Mouse (Mus musculus): Measurements from ENCODE around the gene Gm10318. TPM values are rescaled to one million over a fixed set of nuclear protein-coding genes. Genes with fewer than 3 reads are reported as not detected.

The Gm10318 gene
- total RNA-seq, 1 experiment, result not detected

DNA sequence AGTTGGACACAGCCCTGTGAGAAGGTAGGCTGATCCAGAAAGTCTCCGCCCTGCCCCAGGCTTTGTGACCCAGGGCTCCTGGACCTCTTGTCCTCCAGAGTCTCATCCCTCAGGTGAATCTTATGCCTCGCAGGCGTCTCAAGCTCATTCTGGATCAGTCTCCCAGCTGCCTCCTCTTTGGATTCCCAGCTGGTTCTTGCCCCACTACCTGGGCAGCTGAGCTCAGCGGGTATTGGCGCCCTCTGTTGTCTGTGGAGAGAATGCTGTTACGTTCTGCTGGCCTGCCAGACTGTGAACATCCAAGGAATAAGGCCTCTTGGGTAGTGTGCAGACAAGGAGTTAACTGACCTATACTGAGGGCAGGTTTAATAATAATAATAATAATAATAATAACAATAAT lies 26.3 kb downstream of the Gm10318 start:
- Histone ChIP-seq H3K36me3 (ENCODE audit: control insufficient read depth, insufficient read depth, low read length, poor library complexity, severe bottlenecking) (no peaks in the 10 kb centered on the region), H3K9ac (ENCODE audit: insufficient read depth, low read depth, low read length, poor library complexity, severe bottlenecking) (no peak overlapping the region), H3K9me3 (ENCODE audit: control insufficient read depth, insufficient read depth, low read depth, low read length) (no peaks in the 10 kb centered on the region), H3K4me3 (ENCODE audit: insufficient read depth in 1 of 2, low read depth in 1 of 2, low read length in 2 of 2, poor library complexity in 1 of 2, severe bottlenecking in 1 of 2) (no peak overlapping the region), H3K27ac (ENCODE audit: insufficient read depth, low read depth, low read length, poor library complexity, severe bottlenecking) (no peak overlapping the region), H3K4me1 (ENCODE audit: control insufficient read depth in 2 of 2, insufficient read depth in 2 of 2, low read length in 2 of 2, poor library complexity in 1 of 2) (no peaks in the 10 kb centered on the region)
- no peak for DNase-seq (ENCODE audit: low read depth, low spot score)
- in situ Hi-C loops (cut with MboI; ENCODE audit: low sequenced_read_pairs in 2 of 2, unreplicated experiment in 2 of 2), result no loop called here
- no peak for TF ChIP-seq CHD2 (IDR thresholded peaks at IDR 0.05; ENCODE audit: low read depth, low read length)
- no peak for TF ChIP-seq MAFK (IDR thresholded peaks at IDR 0.05; ENCODE audit: insufficient read depth, low read depth, low read length)
- no peak for TF ChIP-seq ZC3H11A (IDR thresholded peaks at IDR 0.05; ENCODE audit: borderline replicate concordance, low read depth, low read length)
- no peak for TF ChIP-seq HCFC1 (IDR thresholded peaks at IDR 0.05; ENCODE audit: borderline replicate concordance, insufficient read depth, low read length)
- no peak for TF ChIP-seq ZNF384 (IDR thresholded peaks at IDR 0.05; ENCODE audit: low read depth, low read length)

DNA sequence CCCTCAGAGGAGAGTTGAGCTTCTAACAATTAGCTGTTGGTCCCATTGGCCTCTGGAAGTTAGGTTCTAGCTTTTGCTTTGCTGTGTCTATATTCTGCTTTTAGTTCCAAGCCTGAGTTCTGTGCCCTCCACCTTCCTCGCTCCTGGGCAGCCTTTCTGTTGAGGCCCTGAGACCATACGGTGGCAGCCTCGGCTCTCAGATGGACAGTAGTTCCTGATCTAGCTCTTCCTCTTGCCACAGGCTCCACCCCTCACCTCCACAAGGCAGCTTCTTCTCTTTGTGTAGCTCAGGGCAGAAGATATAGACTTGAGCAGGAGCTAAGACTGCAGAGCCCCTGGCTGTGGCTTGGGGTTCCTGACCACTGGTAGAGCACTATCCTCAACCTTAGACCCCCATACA lies 27.6 kb downstream of the Gm10318 start:
- H3K36me3 ChIP-seq (ENCODE audit: control insufficient read depth, insufficient read depth, low read length, poor library complexity, severe bottlenecking), result no peaks in the 10 kb centered on the region
- H3K4me3 ChIP-seq (ENCODE audit: insufficient read depth in 1 of 2, low read depth in 1 of 2, low read length in 2 of 2, poor library complexity in 1 of 2, severe bottlenecking in 1 of 2), result no peak overlapping the region
- TF ChIP-seq CHD2 (IDR thresholded peaks at IDR 0.05; ENCODE audit: low read depth, low read length), result no peak
- TF ChIP-seq ZNF384 (IDR thresholded peaks at IDR 0.05; ENCODE audit: low read depth, low read length), result no peak
- TF ChIP-seq MAFK (IDR thresholded peaks at IDR 0.05; ENCODE audit: insufficient read depth, low read depth, low read length), result no peak
- TF ChIP-seq ZC3H11A (IDR thresholded peaks at IDR 0.05; ENCODE audit: borderline replicate concordance, low read depth, low read length), result no peak
- TF ChIP-seq HCFC1 (IDR thresholded peaks at IDR 0.05; ENCODE audit: borderline replicate concordance, insufficient read depth, low read length), result no peak
- in situ Hi-C loops (cut with MboI; ENCODE audit: low sequenced_read_pairs in 2 of 2, unreplicated experiment in 2 of 2), result no loop called here
- DNase-seq (ENCODE audit: low read depth, low spot score), result no peak
- H3K27ac ChIP-seq (ENCODE audit: insufficient read depth, low read depth, low read length, poor library complexity, severe bottlenecking), result no peak overlapping the region
- H3K9ac ChIP-seq (ENCODE audit: insufficient read depth, low read depth, low read length, poor library complexity, severe bottlenecking), result no peak overlapping the region
- no peaks in the 10 kb centered on the region for H3K4me1 ChIP-seq (ENCODE audit: control insufficient read depth in 2 of 2, insufficient read depth in 2 of 2, low read length in 2 of 2, poor library complexity in 1 of 2)
- H3K9me3 ChIP-seq (ENCODE audit: control insufficient read depth, insufficient read depth, low read depth, low read length), result no peaks in the 10 kb centered on the region

DNA sequence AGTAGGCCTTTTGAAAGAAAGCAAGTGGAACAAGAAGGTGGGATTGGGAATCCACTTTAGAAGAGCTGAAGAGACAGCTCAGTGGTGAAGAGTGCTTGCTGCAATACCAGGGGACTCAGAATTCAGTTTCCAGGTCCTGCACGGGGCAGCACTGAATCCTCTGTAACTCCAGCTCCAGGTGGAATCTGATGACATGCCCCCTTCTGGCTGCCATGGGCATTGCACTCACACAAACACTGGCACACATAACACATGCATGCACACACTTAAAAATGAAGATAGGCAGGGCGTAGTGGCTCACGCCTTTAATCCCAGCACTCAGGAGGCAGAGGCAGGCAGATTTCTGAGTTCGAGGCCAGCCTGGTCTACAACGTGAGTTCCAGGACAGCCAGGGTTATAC lies 29.9 kb downstream of the Gm10318 start:
- DNase-seq (ENCODE audit: low read depth, low spot score), result peak; percentile 41
- H3K9ac ChIP-seq (ENCODE audit: insufficient read depth, low read depth, low read length, poor library complexity, severe bottlenecking), result no peak overlapping the region
- in situ Hi-C loops (cut with MboI; ENCODE audit: low sequenced_read_pairs in 2 of 2, unreplicated experiment in 2 of 2), result no loop called here
- TF ChIP-seq ZC3H11A (IDR thresholded peaks at IDR 0.05; ENCODE audit: borderline replicate concordance, low read depth, low read length) (no peak), HCFC1 (IDR thresholded peaks at IDR 0.05; ENCODE audit: borderline replicate concordance, insufficient read depth, low read length) (no peak), MAFK (IDR thresholded peaks at IDR 0.05; ENCODE audit: insufficient read depth, low read depth, low read length) (no peak), CHD2 (IDR thresholded peaks at IDR 0.05; ENCODE audit: low read depth, low read length) (no peak), ZNF384 (IDR thresholded peaks at IDR 0.05; ENCODE audit: low read depth, low read length) (no peak)
- no peaks in the 10 kb centered on the region for H3K9me3 ChIP-seq (ENCODE audit: control insufficient read depth, insufficient read depth, low read depth, low read length)
- H3K27ac ChIP-seq (ENCODE audit: insufficient read depth, low read depth, low read length, poor library complexity, severe bottlenecking), result no peak overlapping the region
- no peaks in the 10 kb centered on the region for H3K4me1 ChIP-seq (ENCODE audit: control insufficient read depth in 2 of 2, insufficient read depth in 2 of 2, low read length in 2 of 2, poor library complexity in 1 of 2)
- no peaks in the 10 kb centered on the region for H3K36me3 ChIP-seq (ENCODE audit: control insufficient read depth, insufficient read depth, low read length, poor library complexity, severe bottlenecking)
- H3K4me3 ChIP-seq (ENCODE audit: insufficient read depth in 1 of 2, low read depth in 1 of 2, low read length in 2 of 2, poor library complexity in 1 of 2, severe bottlenecking in 1 of 2), result no peak overlapping the region

DNA sequence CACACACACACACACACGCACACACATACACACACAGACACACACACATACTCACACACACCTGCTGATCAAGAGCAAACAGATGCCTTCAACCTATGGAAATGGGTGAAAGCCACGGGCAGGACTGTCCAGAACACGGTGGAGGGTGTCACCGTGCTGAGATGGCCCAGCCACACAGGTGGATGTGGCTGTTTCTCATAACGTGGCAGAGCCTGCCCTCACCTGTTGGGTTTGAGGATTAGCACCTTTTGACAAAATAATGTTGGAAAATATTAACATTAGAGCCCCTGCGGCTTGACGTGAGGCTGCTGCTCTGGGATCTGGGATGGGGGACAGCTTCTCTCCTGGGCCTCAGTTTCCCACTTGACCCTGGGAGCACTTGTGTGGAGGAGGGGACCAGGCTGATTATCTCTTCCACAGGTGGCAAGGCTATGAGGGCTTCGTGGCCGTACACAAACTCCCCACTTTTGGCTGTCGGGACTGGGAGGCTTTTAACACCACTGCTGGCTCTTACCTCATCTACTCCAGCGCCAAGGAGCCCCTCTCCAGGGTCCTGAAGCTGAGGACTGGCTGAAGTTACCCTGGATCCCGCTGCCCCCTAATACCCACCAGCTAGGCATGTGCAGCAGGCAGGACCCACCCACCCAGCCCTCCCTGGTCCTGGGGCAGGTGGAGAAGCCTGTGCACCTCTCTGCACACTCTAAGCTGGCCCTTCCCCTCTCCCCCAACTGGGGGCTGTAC lies 33.5 kb downstream of the Gm10318 start:
- no peak overlapping the region for H3K4me3 ChIP-seq (ENCODE audit: insufficient read depth in 1 of 2, low read depth in 1 of 2, low read length in 2 of 2, poor library complexity in 1 of 2, severe bottlenecking in 1 of 2)
- H3K4me1 ChIP-seq (ENCODE audit: control insufficient read depth in 2 of 2, insufficient read depth in 2 of 2, low read length in 2 of 2, poor library complexity in 1 of 2), result no peaks in the 10 kb centered on the region
- in situ Hi-C loops (cut with MboI; ENCODE audit: low sequenced_read_pairs in 2 of 2, unreplicated experiment in 2 of 2), result no loop called here
- H3K9me3 ChIP-seq (ENCODE audit: control insufficient read depth, insufficient read depth, low read depth, low read length), result no peaks in the 10 kb centered on the region
- no peak overlapping the region for H3K9ac ChIP-seq (ENCODE audit: insufficient read depth, low read depth, low read length, poor library complexity, severe bottlenecking)
- no peak for TF ChIP-seq HCFC1 (IDR thresholded peaks at IDR 0.05; ENCODE audit: borderline replicate concordance, insufficient read depth, low read length)
- TF ChIP-seq ZNF384 (IDR thresholded peaks at IDR 0.05; ENCODE audit: low read depth, low read length), result no peak
- no peak for TF ChIP-seq MAFK (IDR thresholded peaks at IDR 0.05; ENCODE audit: insufficient read depth, low read depth, low read length)
- no peak for TF ChIP-seq ZC3H11A (IDR thresholded peaks at IDR 0.05; ENCODE audit: borderline replicate concordance, low read depth, low read length)
- no peak for TF ChIP-seq CHD2 (IDR thresholded peaks at IDR 0.05; ENCODE audit: low read depth, low read length)
- no peak overlapping the region for H3K27ac ChIP-seq (ENCODE audit: insufficient read depth, low read depth, low read length, poor library complexity, severe bottlenecking)
- DNase-seq (ENCODE audit: low read depth, low spot score), result no peak
- H3K36me3 ChIP-seq (ENCODE audit: control insufficient read depth, insufficient read depth, low read length, poor library complexity, severe bottlenecking), result no peaks in the 10 kb centered on the region

Data from ES-E14 (cell line).